Mouse (Mus musculus) urinary bladder, postnatal 10 days (tissue): ENCODE data around the gene Magi1.

Experiments used
- DNase-seq: peaks from one replicate; pipeline ENCODE4 v3.0.0; 2022; ENCODE audit warnings: low spot score

Magi1 gene

GRCm38 (mm10) chr6:94256982-94257830 lies 26.5 kb downstream of the Magi1 start:
- no peak for DNase-seq

GRCm38 (mm10) chr6:94253943-94254342 lies 29.8 kb downstream of the Magi1 start:
- no peak for DNase-seq

- DNase-seq, result no peak
These were observed 32.3 kb downstream of the Magi1 start for GRCm38 (mm10) chr6:94251358-94251945.

GRCm38 (mm10) chr6:94249286-94249790 lies 34.4 kb downstream of the Magi1 start:
- no peak for DNase-seq

GRCm38 (mm10) chr6:94241251-94241650 lies 42.5 kb downstream of the Magi1 start:
- DNase-seq, result no peak

GRCm38 (mm10) chr6:94238643-94239042 lies 45.1 kb downstream of the Magi1 start:
- no peak for DNase-seq

- DNase-seq, result no peak
These were observed 46.8 kb downstream of the Magi1 start for GRCm38 (mm10) chr6:94236899-94237298.

GRCm38 (mm10) chr6:94232243-94232785 lies 51.4 kb downstream of the Magi1 start:
- no peak for DNase-seq

GRCm38 (mm10) chr6:94231831-94232230 lies 51.9 kb downstream of the Magi1 start:
- no peak for DNase-seq

GRCm38 (mm10) chr6:94231367-94231766 lies 52.4 kb downstream of the Magi1 start:
- DNase-seq, result no peak

- DNase-seq, result no peak
These were observed 52.8 kb downstream of the Magi1 start for GRCm38 (mm10) chr6:94230918-94231317.

GRCm38 (mm10) chr6:94230129-94230528 lies 53.6 kb downstream of the Magi1 start:
- no peak for DNase-seq

GRCm38 (mm10) chr6:94226262-94226661 lies 57.5 kb downstream of the Magi1 start:
- DNase-seq, result no peak

GRCm38 (mm10) chr6:94225832-94226231 lies 57.9 kb downstream of the Magi1 start:
- DNase-seq, result no peak

- DNase-seq, result no peak
These were observed 58.6 kb downstream of the Magi1 start for GRCm38 (mm10) chr6:94225091-94225490.

GRCm38 (mm10) chr6:94222253-94222652 lies 61.5 kb downstream of the Magi1 start:
- no peak for DNase-seq

GRCm38 (mm10) chr6:94221750-94222149 lies 62.0 kb downstream of the Magi1 start:
- DNase-seq, result no peak

- no peak for DNase-seq
These were observed 65.6 kb downstream of the Magi1 start for GRCm38 (mm10) chr6:94218076-94218475.

- no peak for DNase-seq
These were observed 67.9 kb downstream of the Magi1 start for GRCm38 (mm10) chr6:94215834-94216233.

- DNase-seq, result no peak
These were observed 68.7 kb downstream of the Magi1 start for GRCm38 (mm10) chr6:94214895-94215538.

- no peak for DNase-seq
These were observed 77.8 kb downstream of the Magi1 start for GRCm38 (mm10) chr6:94205926-94206325.

- DNase-seq, result no peak
These were observed 80.0 kb downstream of the Magi1 start for GRCm38 (mm10) chr6:94203642-94204145.
